Mouse (Mus musculus) hindbrain, embryonic 13.5 days (tissue): Measurements from ENCODE around the gene N4bp2. TPM values are rescaled to one million over a fixed set of nuclear protein-coding genes. Genes with fewer than 3 reads are reported as not detected.
A peak's percentile ranks its signal among the peaks of the same experiment; 100 is the strongest.

Experiments used
- ATAC-seq: fragments of 200-750 bp; cut with Nextera tagmentation; 2 replicates; pipeline ENCODE4 v1.8.0; 2017; ENCODE audit warnings: moderate TSS enrichment; ENCODE audit not compliant: low FRiP score
- H3K27ac ChIP-seq: fragments of 300-500 bp; sonication (generic); 2 replicates; pipeline ENCODE4 v1.5.1; 2015; ENCODE audit warnings: inconsistent platforms, mild to moderate bottlenecking, moderate library complexity
- H3K27me3 ChIP-seq: fragments of 300-500 bp; sonication (generic); 2 replicates; pipeline ENCODE4 v1.6.1; 2015; ENCODE audit warnings: mild to moderate bottlenecking, inconsistent platforms
- H3K36me3 ChIP-seq: fragments of 300-500 bp; sonication (generic); 2 replicates; pipeline ENCODE4 v1.6.1; 2015; ENCODE audit warnings: mild to moderate bottlenecking, inconsistent platforms
- H3K4me1 ChIP-seq: fragments of 300-500 bp; sonication (generic); replicated peaks from 2 replicates; pipeline ENCODE4 v1.6.1; 2015; ENCODE audit warnings: inconsistent platforms
- H3K4me2 ChIP-seq: fragments of 300-500 bp; sonication (generic); 2 replicates; pipeline ENCODE4 v1.6.1; 2015; ENCODE audit warnings: inconsistent platforms, mild to moderate bottlenecking, moderate library complexity
- H3K4me3 ChIP-seq: fragments of 300-500 bp; sonication (generic); 2 replicates; pipeline ENCODE4 v1.5.1; 2015; ENCODE audit warnings: mild to moderate bottlenecking, inconsistent platforms
- H3K9ac ChIP-seq: fragments of 300-500 bp; sonication (generic); 2 replicates; pipeline ENCODE4 v1.6.1; 2015; ENCODE audit warnings: mild to moderate bottlenecking, inconsistent platforms
- H3K9me3 ChIP-seq: fragments of 300-500 bp; sonication (generic); 2 replicates; pipeline ENCODE4 v1.6.1; 2016; ENCODE audit warnings: inconsistent platforms
- WGBS: fragments of 180-500 bp; shearing (Covaris S2); methylation state at CpG from one replicate; pipeline ENCODE4 v1.1.7; 2015; 5-methylcytosine and 5-hydroxymethylcytosine counted together
- polyA plus RNA-seq: library from polyadenylated mRNA; unstranded; fragments of >200 nt; fragmentation: Nextera tagmentation; extraction: Ambion mirVana; gene quantifications from 2 replicates; pipeline ENCODE4 v1.2.1, GENCODE M21; 2015

The N4bp2 gene
- polyA plus RNA-seq, 1 experiment from 2014 or later = 19.2 TPM

- Histone ChIP-seq H3K9ac (no peak overlapping the region), H3K27me3 (no peaks in the 10 kb centered on the region), H3K27ac (no peak overlapping the region), H3K4me2 (no peak overlapping the region), H3K4me1 (no peaks in the 10 kb centered on the region), H3K36me3 (no peaks in the 10 kb centered on the region), H3K4me3 (no peak overlapping the region), H3K9me3 (no peaks in the 10 kb centered on the region)
- ATAC-seq = no peak
Observed at GRCm38 (mm10) chr5:65748880-65749279, 14.4 kb upstream of the N4bp2 start.

GRCm38 (mm10) chr5:65752021-65752420, 11.3 kb upstream of the N4bp2 start:
- no peak overlapping the region for H3K4me2 ChIP-seq
- no peaks in the 10 kb centered on the region for H3K4me1 ChIP-seq
- WGBS = 77% methylated on average over 4 of the region's 4 CpGs
- ATAC-seq = no peak
- H3K9me3 ChIP-seq = no peaks in the 10 kb centered on the region
- H3K9ac ChIP-seq = no peak overlapping the region
- no peak overlapping the region for H3K27ac ChIP-seq
- H3K4me3 ChIP-seq = no peak overlapping the region
- no peaks in the 10 kb centered on the region for H3K27me3 ChIP-seq
- no peaks in the 10 kb centered on the region for H3K36me3 ChIP-seq

GRCm38 (mm10) chr5:65755859-65756258, 7.5 kb upstream of the N4bp2 start:
- Histone ChIP-seq H3K27ac (no peak overlapping the region), H3K36me3 (no peaks in the 10 kb centered on the region), H3K9me3 (no peaks in the 10 kb centered on the region), H3K4me1 (no peaks in the 10 kb centered on the region), H3K9ac (no peak overlapping the region), H3K4me3 (no peak overlapping the region), H3K27me3 (no peaks in the 10 kb centered on the region), H3K4me2 (no peak overlapping the region)
- WGBS = 95% methylated on average over 5 of the region's 5 CpGs
- no peak for ATAC-seq

GRCm38 (mm10) chr5:65757110-65757509, 6.2 kb upstream of the N4bp2 start:
- no peak overlapping the region for H3K27ac ChIP-seq

GRCm38 (mm10) chr5:65760041-65760440, 3.3 kb upstream of the N4bp2 start:
- no peak overlapping the region for H3K9ac ChIP-seq
- no peak overlapping the region for H3K27ac ChIP-seq
- no peaks in the 10 kb centered on the region for H3K9me3 ChIP-seq
- H3K4me3 ChIP-seq = no peak overlapping the region
- H3K36me3 ChIP-seq = no peaks in the 10 kb centered on the region
- H3K4me1 ChIP-seq = peaks cover 4% of the 10 kb centered on the region; the same call in 1 of the 2 replicates
- H3K27me3 ChIP-seq = no peaks in the 10 kb centered on the region
- no peak for ATAC-seq
- 87% methylated on average over 4 of the region's 4 CpGs for WGBS
- H3K4me2 ChIP-seq = no peak overlapping the region

More at GRCm38 (mm10) chr5:65757110-65757509, 6.2 kb upstream of the N4bp2 start:
- H3K9me3 ChIP-seq = no peaks in the 10 kb centered on the region
- no peak for ATAC-seq
- H3K4me1 ChIP-seq = peaks cover 4% of the 10 kb centered on the region; the same call in 1 of the 2 replicates
- H3K27me3 ChIP-seq = no peaks in the 10 kb centered on the region
- H3K4me3 ChIP-seq = no peak overlapping the region
- no peak overlapping the region for H3K4me2 ChIP-seq
- no peak overlapping the region for H3K9ac ChIP-seq
- H3K36me3 ChIP-seq = no peaks in the 10 kb centered on the region
- 93% methylated on average over 1 of the region's 1 CpGs for WGBS

- H3K4me3 ChIP-seq = no peak overlapping the region
- no peak overlapping the region for H3K9ac ChIP-seq
- no peak overlapping the region for H3K4me2 ChIP-seq
- H3K36me3 ChIP-seq = no peaks in the 10 kb centered on the region
- no peaks in the 10 kb centered on the region for H3K27me3 ChIP-seq
- 93% methylated on average over 2 of the region's 2 CpGs for WGBS
- ATAC-seq = no peak
- H3K9me3 ChIP-seq = no peaks in the 10 kb centered on the region
- H3K27ac ChIP-seq = no peak overlapping the region
- H3K4me1 ChIP-seq = peaks cover 7% of the 10 kb centered on the region
Observed at GRCm38 (mm10) chr5:65760599-65760998, 2.7 kb upstream of the N4bp2 start.

GRCm38 (mm10) chr5:65761020-65761419, 2.3 kb upstream of the N4bp2 start:
- no peaks in the 10 kb centered on the region for H3K9me3 ChIP-seq
- H3K4me1 ChIP-seq = peaks cover 9% of the 10 kb centered on the region
- no peaks in the 10 kb centered on the region for H3K36me3 ChIP-seq
- H3K9ac ChIP-seq = no peak overlapping the region
- ATAC-seq = no peak
- no peak overlapping the region for H3K4me2 ChIP-seq
- no peak overlapping the region for H3K27ac ChIP-seq
- H3K4me3 ChIP-seq = no peak overlapping the region
- WGBS = 81% methylated on average over 5 of the region's 5 CpGs
- H3K27me3 ChIP-seq = no peaks in the 10 kb centered on the region

GRCm38 (mm10) chr5:65761921-65762320, 1.4 kb upstream of the N4bp2 start:
- no peak overlapping the region for H3K4me3 ChIP-seq
- peak overlapping the region; percentile 32; the same call in 1 of the 2 replicates for H3K27ac ChIP-seq
- ATAC-seq = no peak
- no peaks in the 10 kb centered on the region for H3K27me3 ChIP-seq
- peak overlapping the region; percentile 25; the same call in 1 of the 2 replicates for H3K4me2 ChIP-seq
- H3K9ac ChIP-seq = no peak overlapping the region
- H3K4me1 ChIP-seq = peaks cover 12% of the 10 kb centered on the region
- no peaks in the 10 kb centered on the region for H3K36me3 ChIP-seq
- H3K9me3 ChIP-seq = no peaks in the 10 kb centered on the region

GRCm38 (mm10) chr5:65762686-65763085, 635 bp upstream of the N4bp2 start:
- Histone ChIP-seq H3K4me1 (peaks cover 13% of the 10 kb centered on the region), H3K9me3 (no peaks in the 10 kb centered on the region), H3K27ac (peak overlapping the region; percentile 100), H3K36me3 (no peaks in the 10 kb centered on the region), H3K4me2 (peak overlapping the region; percentile 74), H3K9ac (peak overlapping the region; percentile 99), H3K4me3 (peak overlapping the region; percentile 84), H3K27me3 (no peaks in the 10 kb centered on the region)
- ATAC-seq = no peak
- WGBS = under 1% methylated on average over 3 of the region's 3 CpGs

GRCm38 (mm10) chr5:65763916-65764785, 830 bp downstream of the N4bp2 start:
- H3K4me2 ChIP-seq = peak overlapping the region; percentile 74
- H3K27ac ChIP-seq = peak overlapping the region; percentile 100
- peak; percentile 89 for ATAC-seq
- peak overlapping the region; percentile 99 for H3K9ac ChIP-seq
- 1% methylated on average over 66 of the region's 121 CpGs for WGBS
- H3K27me3 ChIP-seq = no peaks in the 10 kb centered on the region
- H3K9me3 ChIP-seq = no peaks in the 10 kb centered on the region
- peak overlapping the region; percentile 84 for H3K4me3 ChIP-seq
- H3K4me1 ChIP-seq = peaks cover 15% of the 10 kb centered on the region
- H3K36me3 ChIP-seq = no peaks in the 10 kb centered on the region

GRCm38 (mm10) chr5:65764786-65765634, 1.7 kb downstream of the N4bp2 start:
- peaks cover 17% of the 10 kb centered on the region for H3K4me1 ChIP-seq
- WGBS = 4% methylated on average over 36 of the region's 36 CpGs
- peak overlapping the region; percentile 99 for H3K9ac ChIP-seq
- no peaks in the 10 kb centered on the region for H3K36me3 ChIP-seq
- peak overlapping the region; percentile 74 for H3K4me2 ChIP-seq
- H3K9me3 ChIP-seq = no peaks in the 10 kb centered on the region
- H3K27ac ChIP-seq = peak overlapping the region; percentile 100
- no peaks in the 10 kb centered on the region for H3K27me3 ChIP-seq
- peak overlapping the region; percentile 84 for H3K4me3 ChIP-seq
- peak; percentile 89 for ATAC-seq

- no peak for ATAC-seq
- 53% methylated on average over 5 of the region's 5 CpGs for WGBS
- Histone ChIP-seq H3K4me1 (peaks cover 21% of the 10 kb centered on the region), H3K9me3 (no peaks in the 10 kb centered on the region), H3K27me3 (no peaks in the 10 kb centered on the region), H3K36me3 (no peaks in the 10 kb centered on the region), H3K4me3 (peak overlapping the region; percentile 84), H3K4me2 (peak overlapping the region; percentile 74), H3K9ac (peak overlapping the region; percentile 58), H3K27ac (peak overlapping the region; percentile 100)
Observed at GRCm38 (mm10) chr5:65765635-65765911, 2.3 kb downstream of the N4bp2 start.
